Mouse (Mus musculus) heart, postnatal 0 days (tissue): ENCODE measurements at regions not wholly inside any gene's neighbourhood (a gene's known extent, or its start where the extent isn't known, plus 50 kb on each side); places are given as distances from the start of the nearest gene placed in this dataset.

ENCODE experiments used
- CTCF ChIP-seq: IDR thresholded peaks from 2 replicates; pipeline ENCODE4 v1.5.1; 2016; ENCODE audit warnings: antibody characterized with exemption, control low read depth, low read depth
- EP300 ChIP-seq: IDR thresholded peaks from 2 replicates; pipeline ENCODE4 v1.6.1; 2016; ENCODE audit warnings: antibody characterized with exemption, low read depth

DNA sequence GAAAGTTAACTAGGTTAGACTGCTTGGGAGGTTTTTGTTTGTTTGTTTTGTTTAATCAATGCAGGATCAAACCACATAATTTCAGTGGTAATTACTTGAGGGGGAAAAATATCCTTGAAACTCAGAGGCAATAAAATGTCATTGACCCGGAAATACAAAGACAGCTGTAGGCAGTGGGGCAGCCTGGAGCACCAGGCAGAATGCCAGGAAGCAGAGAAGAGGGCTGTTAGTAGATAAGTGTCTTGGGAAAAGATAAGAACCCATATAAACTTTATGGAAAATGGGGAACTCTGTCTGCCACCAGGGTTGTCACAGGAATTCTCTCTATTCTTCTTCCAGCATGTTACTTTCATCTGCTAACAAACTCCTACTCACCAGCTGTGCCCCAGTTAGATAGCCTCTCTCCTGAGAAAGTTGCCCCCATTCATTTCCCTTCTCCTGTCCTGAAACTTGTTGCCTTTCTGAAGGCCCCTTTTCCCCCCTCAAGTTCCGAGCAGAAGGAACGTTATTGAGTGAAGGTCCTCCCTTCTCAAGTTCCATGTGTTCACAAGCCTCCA, 136.4 kb downstream of the H2al1j start:
- TF ChIP-seq CTCF: no peak
- TF ChIP-seq EP300: no peak
